Mouse (Mus musculus): ENCODE results near the gene Impg1. TPM values are rescaled to one million over a fixed set of nuclear protein-coding genes. Genes with fewer than 3 reads are reported as not detected.

The Impg1 gene
- polyA plus RNA-seq, 1 experiment = 0.05 TPM

DNA sequence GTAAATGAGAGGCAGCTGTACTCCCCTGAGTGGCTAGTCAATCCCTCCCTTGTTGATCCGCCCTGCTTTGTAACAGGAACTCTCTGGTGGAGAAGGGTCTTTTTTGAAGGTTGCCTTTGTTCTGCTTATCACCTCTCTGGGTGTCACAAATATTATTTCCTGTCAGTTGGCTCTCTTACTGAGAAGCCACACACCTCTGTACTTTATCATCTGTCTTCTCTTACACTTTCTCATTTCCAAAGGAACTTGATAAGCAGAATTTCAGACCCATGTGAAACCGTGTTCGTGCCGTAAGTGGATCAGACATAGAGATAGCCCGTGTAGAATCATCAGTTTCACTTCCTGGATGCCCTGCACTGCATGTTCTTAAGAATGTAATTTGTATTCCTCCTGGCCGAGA is 147.3 kb downstream of the Impg1 start:
- Histone ChIP-seq H3K4me3 (ENCODE audit: control insufficient read depth, insufficient read depth, low read length) (no peak overlapping the region), H3K27ac (ENCODE audit: control insufficient read depth, insufficient read depth, low read length) (peak overlapping the region; percentile 81), H3K36me3 (ENCODE audit: control insufficient read depth, insufficient read depth, low read length) (no peaks in the 10 kb centered on the region), H3K27me3 (ENCODE audit: control insufficient read depth, insufficient read depth, low read length) (no peaks in the 10 kb centered on the region), H3K4me1 (replicated peaks; ENCODE audit: control insufficient read depth, insufficient read depth, low read length) (peaks cover 10% of the 10 kb centered on the region)
- 11% methylated on average over 6 of the region's 6 CpGs for WGBS
- peak; percentile 8 for DNase-seq
- TF ChIP-seq POLR2A (IDR thresholded peaks at IDR 0.05; ENCODE audit: control insufficient read depth, extremely low read depth, insufficient read depth, low read length, poor library complexity) (no peak), CTCF (IDR thresholded peaks at IDR 0.05; ENCODE audit: borderline replicate concordance, control insufficient read depth, extremely low read depth, insufficient read depth, low read length, poor library complexity) (no peak)

DNA sequence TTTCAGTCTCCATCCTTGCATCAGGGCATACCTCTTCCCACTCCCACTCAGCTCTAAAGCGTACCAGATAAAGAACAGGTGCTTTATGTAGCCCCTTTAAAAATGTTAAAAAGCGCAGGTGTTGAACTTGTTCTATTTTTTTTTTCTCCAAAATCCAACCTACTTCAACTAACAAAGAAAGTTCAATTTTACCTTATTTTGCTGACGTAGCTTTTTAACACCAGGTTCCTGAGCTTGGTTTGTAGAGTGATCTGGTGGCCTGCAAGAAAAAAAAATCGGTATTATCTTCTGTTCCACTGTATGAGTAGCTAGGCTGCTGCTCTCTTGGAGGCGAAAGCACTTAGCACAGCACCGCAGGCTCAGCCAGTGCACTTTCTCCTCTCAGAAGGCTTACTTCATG is 149.4 kb downstream of the Impg1 start:
- WGBS = 75% methylated on average over 6 of the region's 6 CpGs
- TF ChIP-seq CTCF (IDR thresholded peaks at IDR 0.05; ENCODE audit: borderline replicate concordance, control insufficient read depth, extremely low read depth, insufficient read depth, low read length, poor library complexity) (no peak), POLR2A (IDR thresholded peaks at IDR 0.05; ENCODE audit: control insufficient read depth, extremely low read depth, insufficient read depth, low read length, poor library complexity) (no peak)
- Histone ChIP-seq H3K36me3 (ENCODE audit: control insufficient read depth, insufficient read depth, low read length) (no peaks in the 10 kb centered on the region), H3K4me3 (ENCODE audit: control insufficient read depth, insufficient read depth, low read length) (no peak overlapping the region), H3K27me3 (ENCODE audit: control insufficient read depth, insufficient read depth, low read length) (no peaks in the 10 kb centered on the region), H3K4me1 (replicated peaks; ENCODE audit: control insufficient read depth, insufficient read depth, low read length) (peaks cover 10% of the 10 kb centered on the region), H3K27ac (ENCODE audit: control insufficient read depth, insufficient read depth, low read length) (peak overlapping the region; percentile 44; the same call in 1 of the 2 replicates)
- DNase-seq = no peak

DNA sequence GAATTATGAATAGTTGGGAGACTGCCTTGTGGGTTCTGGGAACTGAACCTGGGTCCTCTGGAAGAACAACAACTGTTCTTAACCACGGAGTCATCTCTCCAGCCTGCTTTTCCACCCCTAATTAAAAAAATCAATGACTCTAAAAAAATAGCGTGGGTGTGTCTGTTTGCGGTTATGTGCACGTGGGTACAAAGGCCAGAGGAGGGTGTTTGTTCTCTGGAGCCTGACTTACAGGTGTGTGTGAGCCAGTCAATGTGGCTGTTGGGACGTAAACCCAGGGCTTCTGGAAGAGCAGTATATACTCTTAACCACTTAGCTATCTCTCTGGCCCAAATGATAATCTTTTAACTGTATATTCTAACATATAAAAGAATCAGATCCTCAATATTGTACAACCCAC is 151.7 kb downstream of the Impg1 start:
- WGBS = 25% methylated on average over 5 of the region's 5 CpGs

DNA sequence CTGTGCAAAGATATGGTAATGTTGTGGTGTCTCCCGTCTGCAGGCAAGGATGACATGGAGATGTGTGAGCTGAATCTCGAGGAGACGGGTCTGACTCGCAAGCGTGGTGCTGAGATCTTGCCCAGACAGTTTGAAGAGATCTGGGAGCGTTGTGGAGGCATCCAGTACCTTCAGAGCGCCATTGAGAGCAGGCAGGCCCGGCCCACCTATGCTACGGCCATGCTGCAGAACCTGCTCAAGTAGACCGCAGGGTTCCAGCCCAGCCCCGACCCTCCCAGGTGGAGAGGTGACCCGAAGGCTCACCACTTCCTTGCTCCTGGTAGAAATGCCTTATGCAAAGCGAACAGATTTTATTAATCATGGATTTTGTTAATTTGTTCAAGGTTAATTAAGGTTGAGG is 157.7 kb downstream of the Impg1 start:
- no peaks in the 10 kb centered on the region for H3K27me3 ChIP-seq (ENCODE audit: control insufficient read depth, insufficient read depth, low read length)
- H3K4me1 ChIP-seq (replicated peaks; ENCODE audit: control insufficient read depth, insufficient read depth, low read length) = no peaks in the 10 kb centered on the region
- WGBS = 93% methylated on average over 13 of the region's 13 CpGs
- no peaks in the 10 kb centered on the region for H3K36me3 ChIP-seq (ENCODE audit: control insufficient read depth, insufficient read depth, low read length)
- no peak overlapping the region for H3K4me3 ChIP-seq (ENCODE audit: control insufficient read depth, insufficient read depth, low read length)
- no peak for DNase-seq
- H3K27ac ChIP-seq (ENCODE audit: control insufficient read depth, insufficient read depth, low read length) = no peak overlapping the region
- TF ChIP-seq POLR2A (IDR thresholded peaks at IDR 0.05; ENCODE audit: control insufficient read depth, extremely low read depth, insufficient read depth, low read length, poor library complexity) (no peak), CTCF (IDR thresholded peaks at IDR 0.05; ENCODE audit: borderline replicate concordance, control insufficient read depth, extremely low read depth, insufficient read depth, low read length, poor library complexity) (no peak)

More for the DNA sequence above, 151.7 kb downstream of the Impg1 start:
- H3K27ac ChIP-seq (ENCODE audit: control insufficient read depth, insufficient read depth, low read length) = no peak overlapping the region
- peaks cover 10% of the 10 kb centered on the region for H3K4me1 ChIP-seq (replicated peaks; ENCODE audit: control insufficient read depth, insufficient read depth, low read length)
- TF ChIP-seq POLR2A (IDR thresholded peaks at IDR 0.05; ENCODE audit: control insufficient read depth, extremely low read depth, insufficient read depth, low read length, poor library complexity) = no peak
- TF ChIP-seq CTCF (IDR thresholded peaks at IDR 0.05; ENCODE audit: borderline replicate concordance, control insufficient read depth, extremely low read depth, insufficient read depth, low read length, poor library complexity) = no peak
- peak; percentile 17 for DNase-seq
- H3K27me3 ChIP-seq (ENCODE audit: control insufficient read depth, insufficient read depth, low read length) = no peaks in the 10 kb centered on the region
- no peak overlapping the region for H3K4me3 ChIP-seq (ENCODE audit: control insufficient read depth, insufficient read depth, low read length)
- no peaks in the 10 kb centered on the region for H3K36me3 ChIP-seq (ENCODE audit: control insufficient read depth, insufficient read depth, low read length)

DNA sequence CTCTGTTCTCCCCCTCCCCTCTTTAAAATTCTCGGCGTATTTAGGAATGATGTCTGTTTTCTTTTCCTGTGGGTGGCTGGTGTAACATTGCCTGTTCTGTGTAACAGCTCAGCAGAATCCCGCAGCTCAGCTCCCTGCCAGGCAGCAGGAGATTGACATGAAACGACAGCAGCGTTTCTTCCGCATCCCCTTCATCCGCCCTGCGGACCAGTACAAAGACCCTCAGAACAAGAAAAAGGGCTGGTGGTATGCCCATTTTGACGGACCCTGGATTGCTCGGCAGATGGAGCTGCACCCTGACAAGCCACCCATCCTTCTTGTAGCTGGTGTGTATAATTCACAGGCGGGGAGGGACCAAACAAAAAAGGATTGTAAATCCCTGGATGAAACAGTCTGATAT is 158.4 kb downstream of the Impg1 start:
- no peak for TF ChIP-seq POLR2A (IDR thresholded peaks at IDR 0.05; ENCODE audit: control insufficient read depth, extremely low read depth, insufficient read depth, low read length, poor library complexity)
- no peak for TF ChIP-seq CTCF (IDR thresholded peaks at IDR 0.05; ENCODE audit: borderline replicate concordance, control insufficient read depth, extremely low read depth, insufficient read depth, low read length, poor library complexity)
- no peak overlapping the region for H3K27ac ChIP-seq (ENCODE audit: control insufficient read depth, insufficient read depth, low read length)
- no peaks in the 10 kb centered on the region for H3K27me3 ChIP-seq (ENCODE audit: control insufficient read depth, insufficient read depth, low read length)
- no peak overlapping the region for H3K4me3 ChIP-seq (ENCODE audit: control insufficient read depth, insufficient read depth, low read length)
- WGBS = 95% methylated on average over 11 of the region's 11 CpGs
- H3K4me1 ChIP-seq (replicated peaks; ENCODE audit: control insufficient read depth, insufficient read depth, low read length) = no peaks in the 10 kb centered on the region
- DNase-seq = no peak
- no peaks in the 10 kb centered on the region for H3K36me3 ChIP-seq (ENCODE audit: control insufficient read depth, insufficient read depth, low read length)

DNA sequence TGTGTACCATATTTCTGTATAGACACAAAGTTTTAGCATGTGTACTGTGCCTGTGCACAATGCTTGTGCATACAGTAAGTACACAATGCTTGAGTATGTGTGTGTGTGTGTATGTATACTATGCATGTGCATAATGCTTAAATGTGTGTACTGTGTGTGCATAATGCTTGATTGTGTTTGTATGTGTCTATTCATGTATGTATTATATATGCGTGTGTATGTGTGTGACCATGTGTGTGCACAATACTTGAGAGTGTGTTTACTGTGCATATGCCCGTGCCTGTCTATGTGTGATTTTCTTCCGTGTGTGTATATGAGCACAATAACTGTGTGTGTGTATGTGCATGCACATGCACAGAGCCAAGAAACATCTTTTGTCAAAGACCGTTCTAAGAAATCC is 158.9 kb downstream of the Impg1 start:
- TF ChIP-seq CTCF (IDR thresholded peaks at IDR 0.05; ENCODE audit: borderline replicate concordance, control insufficient read depth, extremely low read depth, insufficient read depth, low read length, poor library complexity) (no peak), POLR2A (IDR thresholded peaks at IDR 0.05; ENCODE audit: control insufficient read depth, extremely low read depth, insufficient read depth, low read length, poor library complexity) (no peak)
- Histone ChIP-seq H3K36me3 (ENCODE audit: control insufficient read depth, insufficient read depth, low read length) (no peaks in the 10 kb centered on the region), H3K4me3 (ENCODE audit: control insufficient read depth, insufficient read depth, low read length) (no peak overlapping the region), H3K27me3 (ENCODE audit: control insufficient read depth, insufficient read depth, low read length) (no peaks in the 10 kb centered on the region), H3K4me1 (replicated peaks; ENCODE audit: control insufficient read depth, insufficient read depth, low read length) (no peaks in the 10 kb centered on the region), H3K27ac (ENCODE audit: control insufficient read depth, insufficient read depth, low read length) (no peak overlapping the region)
- 97% methylated on average over 4 of the region's 4 CpGs for WGBS
- no peak for DNase-seq

DNA sequence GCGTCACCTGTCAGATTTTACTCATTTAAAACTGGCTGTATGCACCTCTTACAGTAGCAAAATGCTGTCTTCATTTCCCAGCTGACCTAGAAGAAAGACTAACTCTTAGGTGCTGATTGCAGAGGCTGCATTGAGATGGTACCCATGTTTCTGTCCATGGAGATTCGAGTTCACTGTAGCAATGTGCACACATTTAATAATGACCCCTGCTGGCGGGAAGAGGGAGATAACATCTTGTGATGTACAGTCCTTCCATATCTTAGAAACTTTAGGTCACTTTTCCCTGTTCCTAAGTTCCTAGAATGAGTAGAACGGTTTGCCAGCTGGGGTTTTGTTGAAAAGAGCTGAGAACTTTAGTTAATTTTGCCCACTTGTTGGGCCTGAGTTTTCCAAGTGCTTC is 161.8 kb downstream of the Impg1 start:
- H3K4me3 ChIP-seq (ENCODE audit: control insufficient read depth, insufficient read depth, low read length) = no peak overlapping the region
- H3K27ac ChIP-seq (ENCODE audit: control insufficient read depth, insufficient read depth, low read length) = no peak overlapping the region
- H3K36me3 ChIP-seq (ENCODE audit: control insufficient read depth, insufficient read depth, low read length) = no peaks in the 10 kb centered on the region
- TF ChIP-seq CTCF (IDR thresholded peaks at IDR 0.05; ENCODE audit: borderline replicate concordance, control insufficient read depth, extremely low read depth, insufficient read depth, low read length, poor library complexity) (no peak), POLR2A (IDR thresholded peaks at IDR 0.05; ENCODE audit: control insufficient read depth, extremely low read depth, insufficient read depth, low read length, poor library complexity) (no peak)
- H3K4me1 ChIP-seq (replicated peaks; ENCODE audit: control insufficient read depth, insufficient read depth, low read length) = no peaks in the 10 kb centered on the region
- WGBS = 66% methylated on average over 4 of the region's 4 CpGs
- H3K27me3 ChIP-seq (ENCODE audit: control insufficient read depth, insufficient read depth, low read length) = no peaks in the 10 kb centered on the region
- DNase-seq = peak; percentile 19

Measured in thymus, adult 2 months (tissue).